Mouse (Mus musculus): ENCODE measurements around the gene Ifi206. TPM values are rescaled to one million over a fixed set of nuclear protein-coding genes. Genes with fewer than 3 reads are reported as not detected.

The Ifi206 gene
- total RNA-seq, 4 experiments from 2014 or later, result 0.65 to 0.98 (median 0.76) TPM

DNA sequence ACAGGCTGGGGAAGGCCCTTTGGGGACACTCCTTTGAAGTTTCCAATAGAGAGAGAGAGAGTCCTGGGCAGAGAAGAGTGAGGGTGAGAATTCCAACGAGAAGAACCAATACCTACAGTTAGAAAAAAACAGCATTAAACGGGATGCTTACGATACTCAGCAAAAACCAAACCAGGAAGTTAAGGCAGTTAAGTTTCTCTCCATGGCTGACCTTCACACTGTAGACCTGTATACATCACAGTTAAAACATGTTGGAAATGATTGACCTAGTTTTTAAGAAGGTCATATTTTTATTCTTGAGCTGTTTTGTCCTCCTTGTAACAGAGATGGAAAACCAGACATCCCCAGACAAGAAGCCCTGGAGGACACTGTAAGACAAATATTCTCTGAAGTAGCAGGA lies 72.3 kb downstream of the Ifi206 start:
- no peak for DNase-seq

Small RNA genes within 50 kb of the gene (microRNA-seq; reads per million reads assigned to microRNA genes)
- 0 reads per million in 2 experiments for gene Gm44481

Other genes starting within 250 kb of the Ifi206 start
- not detected for gene Olfr418, start 225.0 kb downstream of the Ifi206 start, total RNA-seq (2022)
- not detected for gene Mptx2, start 213.3 kb downstream of the Ifi206 start, total RNA-seq (2022)
- under 1 TPM; 0.40 to 0.89 (median 0.56) TPM for gene Ackr1, start 157.3 kb downstream of the Ifi206 start, total RNA-seq (2022)
- gene Aim2, start 140.2 kb downstream of the Ifi206 start, total RNA-seq (2022), result 1 to 10 TPM; 1.4 to 3.3 (median 1.9) TPM
- gene Cadm3, start 123.3 kb downstream of the Ifi206 start, total RNA-seq (2022), result 1 to 10 TPM; 3.5 to 6.9 (median 4.7) TPM
- gene Ifi214, start 44.9 kb upstream of the Ifi206 start, total RNA-seq (2022), result under 1 TPM in 2 of 4 experiments, not detected in 2; 0.16 to 0.18 TPM
- gene Ifi213, start 108.2 kb upstream of the Ifi206 start, total RNA-seq (2022), result 1 to 10 TPM in 3 of 4 experiments, under 1 TPM in 1; 0.87 to 2.0 (median 1.3) TPM
- gene Ifi209, start 139.9 kb upstream of the Ifi206 start, total RNA-seq (2022), result 1 to 10 TPM in 3 of 4 experiments, under 1 TPM in 1; 0.70 to 1.3 (median 1.2) TPM
- 1 to 10 TPM; 1.5 to 3.0 (median 2.3) TPM for gene Ifi208, start 182.6 kb upstream of the Ifi206 start, total RNA-seq (2022)